Mouse (Mus musculus) spleen, postnatal 36 days (tissue): ENCODE data around the gene Gm10277.

ENCODE experiments used
- DNase-seq, 2 experiments: peaks; one replicate each; pipeline ENCODE4 v3.0.0; 2022; ENCODE audit warnings: low spot score in 2 of 2, mixed read lengths in 1 of 2

The Gm10277 gene

DNA sequence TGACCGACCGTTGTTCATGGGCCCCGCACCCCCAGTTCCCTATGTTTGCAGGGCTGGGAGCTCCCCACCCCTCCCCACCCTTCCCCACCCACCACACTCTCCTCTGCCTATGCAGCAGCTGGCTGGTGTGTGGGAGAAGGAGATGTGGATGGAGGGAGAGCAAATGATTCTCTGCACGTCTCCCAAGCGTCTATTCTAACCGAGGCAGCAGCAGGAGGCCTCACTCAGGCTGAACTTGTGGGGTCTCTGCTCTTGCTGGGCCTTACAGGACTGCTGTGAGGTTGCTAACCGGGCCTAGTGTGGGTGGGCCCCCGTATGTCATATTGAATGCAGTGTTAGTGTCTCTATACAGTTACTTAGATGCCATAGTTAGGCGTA lies 12.9 kb upstream of the Gm10277 start:
- no peak for DNase-seq

DNA sequence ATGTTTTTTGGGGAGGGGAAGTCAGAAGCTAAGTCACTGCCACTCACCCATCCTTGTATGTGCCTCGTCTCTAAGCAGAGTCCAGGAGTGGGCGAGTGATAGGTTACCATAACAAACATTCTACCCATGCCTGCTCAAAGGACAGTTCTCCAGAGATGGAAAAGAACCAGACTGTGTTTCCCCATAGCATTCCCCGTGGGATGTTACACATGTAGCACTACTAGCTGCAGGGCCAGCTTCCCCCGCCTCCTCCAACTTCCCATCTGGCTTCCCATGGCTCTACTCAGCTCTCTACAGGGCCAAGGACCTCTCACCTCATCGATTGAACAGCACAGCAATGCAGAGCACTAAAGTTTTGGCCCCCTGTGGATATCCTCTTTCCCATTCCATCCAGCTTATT lies 7.7 kb upstream of the Gm10277 start:
- no peak for DNase-seq

DNA sequence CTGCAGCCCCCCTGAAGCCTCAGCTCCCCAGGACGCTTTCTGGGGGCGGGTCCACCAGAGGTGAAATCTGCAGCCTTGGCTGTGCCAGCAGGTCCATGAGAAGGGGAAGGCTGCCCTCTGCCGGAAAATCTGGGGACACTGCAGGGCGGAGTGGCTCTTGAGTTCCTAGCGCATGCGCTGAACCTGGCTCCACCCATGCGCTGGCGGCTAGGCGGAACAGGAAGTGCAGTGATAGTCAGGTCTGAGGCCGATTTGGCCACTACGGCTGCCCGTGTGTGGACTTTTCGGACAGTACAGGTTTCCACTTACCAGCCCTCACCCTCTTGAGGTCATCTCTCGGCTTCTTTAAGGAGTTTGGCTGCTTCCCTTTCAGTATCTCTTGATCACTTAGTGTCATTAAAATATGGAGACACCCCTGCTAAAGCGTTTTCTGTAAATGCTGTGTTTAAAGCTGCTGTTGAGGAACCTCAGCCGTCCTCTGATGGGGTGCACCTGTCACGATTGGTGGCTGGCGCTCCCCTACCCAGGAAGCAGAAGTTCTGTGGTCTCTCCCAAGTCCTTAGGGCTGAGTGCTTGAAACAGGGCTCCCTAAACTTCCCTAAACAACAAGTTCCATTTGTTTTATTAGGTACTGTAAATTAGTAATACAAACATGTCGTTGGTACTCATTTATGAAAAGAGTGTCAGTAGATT lies 5.8 kb upstream of the Gm10277 start:
- peak; percentile 96 to 97 for DNase-seq

DNA sequence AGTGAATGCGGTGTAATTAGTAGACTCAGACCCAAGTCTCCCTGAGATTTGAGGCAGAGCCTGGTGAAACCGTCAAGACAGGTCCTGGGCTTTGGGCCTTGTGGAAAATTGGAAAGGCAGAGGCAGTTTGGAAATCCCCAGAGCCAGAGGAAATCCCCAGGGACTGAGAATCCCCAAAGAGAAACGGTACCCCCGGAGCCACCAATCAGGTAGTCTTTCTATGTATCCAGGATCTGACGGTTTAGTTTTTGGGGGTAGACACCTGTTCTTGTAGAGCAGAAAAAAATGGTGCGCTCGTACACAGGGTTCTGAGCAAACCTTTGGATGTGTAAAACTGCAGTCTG lies 5.0 kb upstream of the Gm10277 start:
- DNase-seq: no peak

DNA sequence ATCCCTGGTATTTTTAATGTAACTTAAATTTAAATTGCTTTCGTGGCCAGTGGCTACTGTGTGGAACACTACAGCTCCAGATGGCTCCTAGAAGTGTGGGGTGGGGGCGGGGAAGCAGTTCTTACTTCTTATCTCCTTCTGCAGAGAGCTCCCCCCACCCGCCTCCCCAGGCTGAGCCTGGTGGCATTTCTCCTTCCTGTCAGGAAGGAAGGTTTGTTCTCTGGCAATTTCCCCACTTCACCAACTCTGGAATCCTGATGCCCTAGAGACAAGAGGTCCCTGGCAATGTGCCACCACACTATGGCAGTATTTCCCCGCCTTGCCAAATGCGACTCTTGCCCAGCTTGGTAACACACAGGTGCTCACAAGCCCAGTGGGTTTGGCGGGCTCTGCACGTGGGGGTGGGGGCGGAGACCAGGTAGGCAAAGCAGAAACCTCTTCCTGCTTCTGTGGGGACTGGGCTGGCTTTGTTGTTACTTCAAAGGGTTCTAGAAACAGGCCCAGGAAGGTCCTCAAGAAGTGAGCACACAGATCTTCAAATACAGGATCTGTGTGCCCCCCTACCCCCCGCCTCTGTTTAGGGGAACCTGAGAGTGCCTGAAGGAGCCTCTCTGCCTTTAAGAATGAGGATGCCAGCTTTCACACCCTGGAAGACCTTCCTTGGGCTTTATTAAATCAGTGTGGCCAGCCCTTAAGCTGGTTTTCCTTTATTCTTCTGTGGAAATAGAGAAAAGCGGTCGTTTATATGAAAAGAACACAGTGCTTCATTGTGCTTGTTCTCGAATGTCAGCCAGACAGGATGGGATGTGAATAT lies 4.4 kb upstream of the Gm10277 start:
- DNase-seq: peak; percentile 73

DNA sequence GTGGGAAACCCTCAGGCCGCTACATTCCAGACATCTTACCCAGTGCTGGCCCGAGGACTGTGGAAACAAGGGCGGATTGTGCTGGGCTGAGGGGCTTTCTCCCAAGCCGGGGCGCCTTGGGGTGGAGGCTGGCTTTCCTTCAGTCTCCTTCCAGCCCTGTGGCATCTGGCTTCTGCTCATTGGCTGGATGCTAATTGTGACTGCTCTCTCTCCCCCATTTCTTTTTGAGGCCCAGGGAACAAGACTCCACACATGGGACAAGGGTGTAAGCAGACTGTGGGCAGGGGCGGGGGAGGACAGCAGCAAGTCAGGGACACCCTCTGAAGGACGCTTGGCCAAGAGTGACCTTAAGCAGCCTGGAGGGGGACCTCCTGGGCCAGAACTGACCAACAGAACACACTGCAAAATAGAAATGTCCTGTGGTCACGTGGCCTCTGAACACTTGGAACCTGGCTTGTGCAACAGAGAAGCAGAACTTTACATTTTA lies 3.7 kb upstream of the Gm10277 start:
- DNase-seq: no peak

DNA sequence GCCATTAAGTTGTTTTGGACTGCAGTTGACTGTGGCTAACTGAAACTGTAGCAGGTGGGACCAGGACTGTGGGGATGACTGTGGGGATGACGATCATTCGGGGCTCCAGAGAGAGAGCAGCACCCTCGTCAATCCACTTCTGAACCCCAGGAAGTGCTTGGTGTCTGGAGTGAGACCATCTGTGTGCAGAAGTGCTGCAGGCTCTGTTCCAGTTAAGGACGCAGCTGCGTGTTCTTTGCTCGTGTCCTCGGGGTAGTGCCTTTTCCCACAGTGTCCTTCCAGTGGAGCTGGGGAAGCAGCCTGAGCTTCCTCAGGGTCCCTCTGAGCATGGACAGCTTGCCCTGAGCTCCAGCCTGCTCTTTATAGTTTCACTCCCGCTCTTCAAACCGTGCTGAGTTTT lies 2.7 kb upstream of the Gm10277 start:
- DNase-seq: no peak

DNA sequence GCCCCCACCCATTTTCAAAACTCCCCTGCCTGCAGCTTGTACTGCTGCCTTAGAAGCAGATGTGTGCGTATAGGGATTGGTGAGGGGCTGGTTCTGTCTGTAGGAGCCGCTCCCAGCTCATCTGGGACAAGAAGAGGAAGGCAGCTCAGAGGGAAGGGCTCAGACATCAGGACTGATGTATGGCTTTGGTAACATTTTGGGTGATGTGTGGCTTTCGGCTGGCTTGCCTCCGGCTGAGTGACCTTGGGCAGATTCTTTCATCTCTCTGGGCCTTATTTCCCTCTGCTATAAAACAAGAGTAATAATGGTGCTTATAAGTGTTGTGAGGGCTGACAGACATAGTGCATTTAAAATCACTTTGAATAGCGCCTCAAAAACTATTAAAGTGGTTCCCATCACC lies 2.0 kb upstream of the Gm10277 start:
- no peak for DNase-seq

DNA sequence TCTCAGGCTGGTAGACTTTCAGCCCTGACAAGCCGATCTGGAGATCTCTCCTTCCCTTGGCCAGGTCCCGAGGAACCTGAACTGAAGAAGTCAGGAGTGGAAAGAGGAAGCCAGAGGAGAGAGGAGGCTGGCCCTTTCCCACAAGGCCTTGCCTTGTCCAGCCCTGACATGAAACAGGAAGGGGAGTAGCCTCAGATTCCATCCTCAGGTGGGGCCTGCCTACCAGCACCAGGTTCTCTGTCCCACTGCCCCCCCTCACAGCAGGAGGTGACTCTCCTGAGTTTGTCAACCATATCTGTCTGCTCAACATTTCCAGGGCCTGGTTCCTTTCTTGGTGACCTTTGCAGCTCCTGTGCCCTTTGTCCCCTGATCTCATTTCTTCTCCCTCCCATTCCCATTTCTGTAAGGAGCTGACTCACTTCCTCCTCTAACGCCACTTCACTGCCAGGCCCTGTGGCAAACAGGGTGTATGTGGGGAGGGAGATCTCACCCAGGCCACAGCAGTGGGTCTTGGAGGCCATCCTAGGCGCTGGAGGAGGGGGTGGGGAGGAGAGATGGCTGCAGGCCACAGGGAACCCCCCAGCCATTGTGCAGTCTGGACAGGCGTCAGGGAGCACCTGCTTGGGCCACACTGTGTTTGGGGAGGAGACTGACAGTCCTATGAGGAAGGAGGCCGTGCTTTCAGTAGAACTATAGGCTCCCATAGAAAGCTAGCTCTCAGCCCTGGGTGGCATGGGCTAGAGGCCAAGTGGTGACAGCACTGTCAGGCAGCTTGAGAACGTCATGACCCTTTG lies 1.6 kb downstream of the Gm10277 start:
- peak in 1 of 2 experiments; percentile 29 for DNase-seq

DNA sequence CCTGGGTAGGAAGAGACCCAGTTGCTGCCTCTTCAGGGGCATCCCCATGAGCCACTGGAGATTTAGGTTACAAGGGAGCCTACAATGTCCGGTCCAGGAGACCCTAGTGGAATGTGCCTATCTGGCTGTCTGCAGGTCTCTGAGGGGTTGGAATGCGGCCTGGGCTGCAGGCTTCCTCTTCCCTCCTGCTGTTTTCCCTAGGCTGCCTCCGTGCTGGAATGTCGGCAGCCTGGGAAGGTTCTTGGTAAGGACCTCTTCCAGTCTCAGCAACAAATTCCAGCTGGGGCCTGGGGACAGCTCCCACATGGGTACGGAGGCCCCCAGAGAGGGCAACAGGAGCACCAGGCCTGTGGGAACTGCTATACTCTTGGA lies 2.2 kb downstream of the Gm10277 start:
- no peak for DNase-seq

DNA sequence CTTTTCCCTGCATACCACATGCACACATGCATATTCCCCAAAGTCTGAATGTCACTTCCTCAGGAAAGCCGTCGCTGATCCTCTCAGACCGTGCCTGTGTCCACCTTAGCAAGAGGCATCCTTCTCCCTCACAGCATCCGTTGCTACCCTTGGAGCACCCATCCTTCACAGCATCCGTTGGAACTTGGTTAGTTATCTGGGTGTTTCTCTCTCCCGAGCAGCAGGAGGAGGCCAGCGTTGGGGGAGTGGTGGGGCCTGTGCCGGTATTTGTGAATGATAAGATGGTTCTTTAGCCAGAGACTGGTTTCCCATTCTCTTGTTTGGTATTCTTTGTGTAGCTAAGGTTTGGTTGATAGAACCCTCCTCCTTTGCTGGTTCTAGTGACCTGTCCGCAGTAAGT lies 2.7 kb downstream of the Gm10277 start:
- DNase-seq: peak in 1 of 2 experiments; percentile 49

DNA sequence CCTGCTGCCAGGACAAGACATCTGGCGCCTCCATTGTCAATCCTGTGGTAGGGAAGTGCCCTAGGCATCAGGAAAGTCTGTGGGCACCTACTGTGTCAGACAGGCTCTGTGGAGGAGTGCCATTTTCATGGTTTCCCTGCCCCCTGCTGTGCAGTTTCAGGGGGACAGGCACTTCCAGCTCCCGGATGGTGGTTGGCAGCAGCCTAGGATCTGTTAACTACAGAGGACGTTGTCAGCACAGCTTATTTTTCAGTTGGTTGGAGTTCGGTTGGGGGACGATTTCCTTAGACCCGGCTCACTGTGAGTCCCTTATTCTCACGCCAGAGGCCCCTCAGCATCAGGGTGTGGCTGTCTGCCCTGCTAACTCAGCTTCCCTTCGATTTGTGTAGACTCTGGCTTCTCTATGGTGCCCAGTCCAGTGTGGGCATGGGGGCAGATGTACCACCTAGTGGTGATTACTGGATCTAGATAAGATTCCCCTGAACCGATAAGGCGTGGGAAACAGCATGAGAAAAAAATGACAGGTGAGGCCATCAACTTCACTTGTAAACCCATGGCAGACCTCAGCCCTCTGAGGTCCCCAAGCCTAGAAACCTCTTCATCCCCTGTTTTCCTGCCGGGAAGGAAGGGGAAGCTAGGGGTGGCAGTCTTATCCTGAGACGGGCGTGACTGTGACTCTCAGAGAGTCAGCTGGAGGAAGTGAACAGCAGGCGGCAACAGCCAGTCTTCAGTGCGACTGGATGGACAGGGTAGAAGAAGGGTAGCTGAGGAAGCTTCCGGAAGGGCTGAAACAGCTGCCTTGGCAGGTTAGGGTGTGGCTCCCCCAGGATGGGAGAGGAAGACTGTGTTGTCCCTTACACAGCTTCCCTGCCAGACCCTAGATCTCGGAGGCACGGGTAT lies 3.5 kb downstream of the Gm10277 start:
- peak in 1 of 2 experiments; percentile 27 for DNase-seq

DNA sequence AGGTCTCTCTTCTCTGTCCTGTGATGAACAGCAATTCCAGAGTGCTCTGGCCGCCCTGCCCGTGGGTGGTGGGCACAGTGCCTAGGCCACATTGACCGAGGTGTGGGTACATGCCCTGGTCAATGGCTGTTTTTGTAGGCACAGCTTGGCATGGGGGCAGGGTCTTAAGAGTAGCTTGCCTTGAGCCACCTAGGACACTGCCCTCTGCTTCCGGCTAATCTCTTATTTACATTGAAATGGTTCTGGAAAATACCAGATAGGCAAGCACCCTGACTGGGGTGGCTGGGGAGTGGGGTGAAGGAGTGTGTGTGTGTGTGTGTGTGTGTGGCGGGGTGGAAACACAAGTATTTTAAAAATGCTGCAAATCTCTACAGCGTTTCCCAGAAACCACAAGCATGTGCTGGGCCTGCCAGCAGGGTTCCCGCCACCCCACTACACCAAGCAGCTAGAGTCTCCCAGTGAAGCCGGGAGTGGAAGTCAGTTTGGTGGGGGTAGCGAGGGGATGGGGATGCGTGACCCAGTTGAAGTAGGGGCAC lies 4.3 kb downstream of the Gm10277 start:
- no peak for DNase-seq

DNA sequence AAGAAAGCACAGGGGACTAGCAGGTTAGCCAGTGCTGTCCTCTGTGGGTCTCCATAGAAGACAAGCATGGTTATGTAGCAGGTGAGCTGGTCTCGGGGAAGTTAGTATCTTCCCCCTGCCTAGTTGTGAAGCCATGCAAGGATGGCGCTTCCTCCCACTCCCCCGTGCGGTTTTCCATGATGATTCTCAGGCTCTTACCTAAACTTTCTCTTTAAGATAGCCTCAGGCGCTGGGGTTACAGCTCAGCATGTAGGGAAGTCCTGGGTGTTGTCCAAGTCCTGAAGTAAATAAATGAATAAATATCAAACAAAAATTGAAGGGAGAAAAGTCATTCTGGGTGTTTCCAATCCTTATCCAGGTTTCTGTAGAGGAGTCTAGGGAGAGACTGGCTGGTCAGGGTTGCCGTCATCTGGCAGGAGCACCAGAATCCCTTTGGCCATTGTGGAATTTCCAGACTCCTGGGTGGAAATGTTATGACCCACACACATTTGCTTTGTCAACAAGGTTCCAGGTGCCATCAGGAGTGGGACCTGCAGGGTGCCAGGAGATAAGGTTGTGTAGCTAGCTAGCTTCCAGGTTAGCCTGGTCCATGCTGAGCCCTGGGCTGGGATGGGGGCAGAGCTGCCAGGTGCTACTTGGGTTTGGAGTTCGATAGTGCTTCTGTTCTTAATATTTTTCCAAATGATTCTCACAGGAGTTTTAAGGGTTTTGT lies 5.3 kb downstream of the Gm10277 start:
- no peak for DNase-seq

DNA sequence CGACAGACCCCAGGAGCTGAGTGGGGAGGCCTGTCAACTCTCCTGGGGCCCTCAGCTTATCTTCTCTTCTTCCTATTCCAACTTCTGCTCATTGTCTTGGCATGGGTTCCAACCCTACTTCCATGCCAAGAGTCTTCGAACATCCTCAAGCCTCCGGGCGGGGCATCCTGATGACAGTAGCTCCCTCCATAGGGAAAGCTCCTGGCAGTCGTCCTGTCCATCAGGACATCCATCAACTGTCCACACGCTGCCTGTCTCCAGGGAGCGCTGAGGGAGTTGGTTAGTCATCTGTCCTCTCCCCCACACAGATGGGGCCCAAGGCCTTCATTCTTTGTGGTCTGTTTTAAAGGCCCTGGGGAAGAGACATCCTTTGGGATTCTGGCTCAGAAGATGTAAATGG lies 6.5 kb downstream of the Gm10277 start:
- no peak for DNase-seq

DNA sequence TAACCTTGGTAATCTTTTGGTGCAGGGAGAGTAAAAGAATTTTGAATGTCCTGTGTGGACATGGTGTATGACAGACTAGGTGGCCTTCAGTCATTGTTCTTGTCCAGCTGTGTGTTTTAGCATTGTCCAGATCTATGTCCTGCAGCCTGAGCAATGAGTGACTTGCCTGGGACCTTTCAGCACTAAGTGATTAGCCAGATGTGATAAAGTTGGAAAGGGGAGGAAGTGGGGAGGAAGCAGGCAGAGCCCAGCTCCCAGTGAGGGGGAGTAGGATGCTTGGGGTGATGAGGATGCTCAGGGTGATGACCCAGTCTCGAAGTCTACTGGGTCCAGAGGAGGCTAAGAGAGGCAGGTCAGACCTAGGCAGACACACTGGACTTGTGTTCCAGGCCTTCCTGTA lies 8.3 kb downstream of the Gm10277 start:
- DNase-seq: no peak

DNA sequence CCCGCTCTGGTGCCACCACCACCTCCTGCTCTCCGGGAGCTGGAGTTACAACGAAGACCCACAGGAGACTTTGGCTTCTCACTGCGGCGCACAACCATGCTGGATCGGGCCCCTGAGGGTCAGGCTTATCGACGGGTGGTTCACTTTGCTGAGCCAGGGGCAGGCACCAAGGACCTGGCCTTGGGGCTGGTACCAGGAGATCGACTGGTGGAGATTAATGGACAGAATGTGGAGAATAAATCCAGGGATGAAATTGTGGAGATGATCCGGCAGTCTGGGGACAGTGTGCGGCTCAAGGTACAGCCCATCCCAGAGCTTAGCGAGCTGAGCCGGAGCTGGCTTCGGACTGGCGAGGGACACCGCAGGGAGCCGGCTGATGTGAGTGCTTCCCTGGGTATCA lies 9.6 kb downstream of the Gm10277 start:
- no peak for DNase-seq

DNA sequence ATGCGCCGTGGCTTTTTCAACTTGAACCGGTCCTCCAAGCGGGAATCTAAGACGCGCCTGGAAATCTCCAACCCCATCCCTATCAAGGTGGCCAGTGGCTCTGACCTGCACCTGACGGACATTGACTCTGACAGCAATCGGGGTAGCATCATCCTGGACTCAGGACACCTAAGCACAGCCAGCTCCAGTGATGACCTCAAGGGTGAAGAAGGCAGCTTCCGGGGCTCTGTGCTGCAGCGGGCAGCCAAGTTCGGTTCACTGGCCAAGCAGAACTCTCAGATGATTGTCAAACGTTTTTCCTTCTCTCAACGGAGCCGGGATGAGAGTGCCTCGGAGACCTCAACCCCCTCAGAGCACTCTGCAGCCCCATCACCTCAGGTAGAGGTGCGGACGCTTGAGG lies 10.1 kb downstream of the Gm10277 start:
- no peak for DNase-seq

DNA sequence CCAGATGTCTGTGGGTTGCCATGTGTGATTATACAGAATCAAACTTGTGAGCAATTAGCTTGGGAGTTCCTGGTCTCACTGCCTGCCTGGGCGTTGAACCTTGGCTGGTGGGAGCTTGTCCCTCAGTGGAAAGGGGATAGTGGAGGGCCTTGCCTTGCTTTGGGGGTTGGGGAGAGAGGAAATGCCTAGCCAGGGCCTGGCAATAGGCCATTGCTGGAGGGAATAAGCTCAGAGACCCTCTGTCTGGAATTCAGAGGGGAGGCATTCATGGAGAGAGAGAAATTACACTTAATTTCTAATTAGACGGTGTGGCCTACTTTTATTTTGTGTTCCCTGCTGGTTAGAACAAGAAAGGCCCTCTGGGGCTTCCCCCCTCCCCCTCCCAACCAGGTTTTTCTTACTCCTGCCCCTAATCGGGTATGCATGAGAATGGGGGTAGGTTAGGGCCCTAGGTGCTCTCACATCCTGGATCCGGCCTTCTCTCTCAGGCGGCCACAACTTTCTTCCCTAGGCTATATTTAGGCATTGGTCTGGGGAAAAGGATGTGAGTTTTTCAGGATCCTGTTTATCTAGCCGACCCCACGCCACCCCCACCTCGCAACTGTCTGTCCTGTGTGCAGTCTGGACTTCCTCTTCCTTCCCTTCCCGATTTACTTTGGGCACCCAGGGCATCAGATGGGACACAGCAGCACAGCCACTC lies 11.7 kb downstream of the Gm10277 start:
- no peak for DNase-seq
